Mouse (Mus musculus): Measurements from ENCODE around the gene Sec22b. TPM values are rescaled to one million over a fixed set of nuclear protein-coding genes. Genes with fewer than 3 reads are reported as not detected.

The Sec22b gene
- 109 and 113 TPM in 2 replicates for polyA plus RNA-seq (2014; fragmentation: Nextera tagmentation; extraction: Ambion mirVana)

- 5% methylated on average over 41 of the region's 41 CpGs for WGBS
- H3K4me1 ChIP-seq (replicated peaks; ENCODE audit: control insufficient read depth, insufficient read depth, low read length) = peaks cover 8% of the 10 kb centered on the region
- DNase-seq (ENCODE audit: low spot score) = peak; percentile 81
These were observed at the start of gene Sec22b for GRCm38 (mm10) chr3:97900516-97901490. TSS of gene Sec22b (plus strand) at chr3:97901190.

GRCm38 (mm10) chr3:97851803-97852202 is 49.2 kb upstream of the Sec22b start:
- H3K4me1 ChIP-seq (replicated peaks; ENCODE audit: control insufficient read depth, insufficient read depth, low read length) = no peaks in the 10 kb centered on the region
- no peaks in the 10 kb centered on the region for H3K36me3 ChIP-seq (ENCODE audit: control insufficient read depth, insufficient read depth, low read length)
- H3K27ac ChIP-seq (ENCODE audit: low read depth, low read length) = no peak overlapping the region
- ATAC-seq (replicated peaks; ENCODE audit: low FRiP score) (no peak), DNase-seq (ENCODE audit: low spot score) (no peak)
- no peak overlapping the region for H3K9ac ChIP-seq (ENCODE audit: low read depth, low read length)
- 86% methylated on average over 2 of the region's 2 CpGs for WGBS
- no peaks in the 10 kb centered on the region for H3K9me3 ChIP-seq (ENCODE audit: control insufficient read depth, low read length)
- no peak overlapping the region for H3K4me3 ChIP-seq (ENCODE audit: low read depth, low read length)
- no peaks in the 10 kb centered on the region for H3K27me3 ChIP-seq (replicated peaks; ENCODE audit: control insufficient read depth, insufficient read depth, low read length)
- H3K4me2 ChIP-seq = no peak overlapping the region

More at GRCm38 (mm10) chr3:97900516-97901490, at the start of gene Sec22b:
- peak within 1 kb of the TSS; percentile 84 for H3K9ac ChIP-seq (ENCODE audit: low read depth, low read length)
- H3K4me3 ChIP-seq (ENCODE audit: low read depth, low read length) = peak within 1 kb of the TSS; percentile 84
- no peaks in the 10 kb centered on the region for H3K36me3 ChIP-seq (ENCODE audit: control insufficient read depth, insufficient read depth, low read length)
- 0 out of 2 replicates have a peak within 1 kb of the TSS, but pooled peaks have one; percentile 27 for H3K27ac ChIP-seq (ENCODE audit: low read depth, low read length)
- H3K4me2 ChIP-seq = peak within 1 kb of the TSS; percentile 91
- no peaks in the 10 kb centered on the region for H3K9me3 ChIP-seq (ENCODE audit: control insufficient read depth, low read length)
- ATAC-seq (replicated peaks; ENCODE audit: low FRiP score) = peak; percentile 85
- H3K27me3 ChIP-seq (replicated peaks; ENCODE audit: control insufficient read depth, insufficient read depth, low read length) = no peaks in the 10 kb centered on the region

GRCm38 (mm10) chr3:97854575-97855384 is 46.2 kb upstream of the Sec22b start:
- Histone ChIP-seq H3K27me3 (replicated peaks; ENCODE audit: control insufficient read depth, insufficient read depth, low read length) (no peaks in the 10 kb centered on the region), H3K9ac (ENCODE audit: low read depth, low read length) (no peak overlapping the region), H3K9me3 (ENCODE audit: control insufficient read depth, low read length) (no peaks in the 10 kb centered on the region), H3K4me3 (ENCODE audit: low read depth, low read length) (no peak overlapping the region), H3K27ac (ENCODE audit: low read depth, low read length) (no peak overlapping the region), H3K4me2 (no peak overlapping the region), H3K4me1 (replicated peaks; ENCODE audit: control insufficient read depth, insufficient read depth, low read length) (no peaks in the 10 kb centered on the region), H3K36me3 (ENCODE audit: control insufficient read depth, insufficient read depth, low read length) (no peaks in the 10 kb centered on the region)
- WGBS = 77% methylated on average over 9 of the region's 9 CpGs
- DNase-seq (ENCODE audit: low spot score) = no peak
- ATAC-seq (replicated peaks; ENCODE audit: low FRiP score) = no peak

- Histone ChIP-seq H3K4me2 (no peak overlapping the region), H3K4me3 (ENCODE audit: low read depth, low read length) (no peak overlapping the region), H3K4me1 (replicated peaks; ENCODE audit: control insufficient read depth, insufficient read depth, low read length) (no peaks in the 10 kb centered on the region), H3K9me3 (ENCODE audit: control insufficient read depth, low read length) (no peaks in the 10 kb centered on the region), H3K27ac (ENCODE audit: low read depth, low read length) (no peak overlapping the region), H3K27me3 (replicated peaks; ENCODE audit: control insufficient read depth, insufficient read depth, low read length) (no peaks in the 10 kb centered on the region), H3K9ac (ENCODE audit: low read depth, low read length) (no peak overlapping the region), H3K36me3 (ENCODE audit: control insufficient read depth, insufficient read depth, low read length) (no peaks in the 10 kb centered on the region)
- DNase-seq (ENCODE audit: low spot score) (no peak), ATAC-seq (replicated peaks; ENCODE audit: low FRiP score) (no peak)
- WGBS = 63% methylated on average over 1 of the region's 1 CpGs
These were observed 41.6 kb upstream of the Sec22b start for GRCm38 (mm10) chr3:97859400-97859799.

- Histone ChIP-seq H3K4me1 (replicated peaks; ENCODE audit: control insufficient read depth, insufficient read depth, low read length) (no peaks in the 10 kb centered on the region), H3K4me3 (ENCODE audit: low read depth, low read length) (no peak overlapping the region), H3K36me3 (ENCODE audit: control insufficient read depth, insufficient read depth, low read length) (no peaks in the 10 kb centered on the region), H3K27me3 (replicated peaks; ENCODE audit: control insufficient read depth, insufficient read depth, low read length) (peaks cover under 1% of the 10 kb centered on the region), H3K27ac (ENCODE audit: low read depth, low read length) (no peak overlapping the region), H3K9ac (ENCODE audit: low read depth, low read length) (no peak overlapping the region), H3K9me3 (ENCODE audit: control insufficient read depth, low read length) (no peaks in the 10 kb centered on the region), H3K4me2 (no peak overlapping the region)
- DNase-seq (ENCODE audit: low spot score) = no peak
- no peak for ATAC-seq (replicated peaks; ENCODE audit: low FRiP score)
- WGBS = 82% methylated on average over 7 of the region's 7 CpGs
These were observed 40.1 kb upstream of the Sec22b start for GRCm38 (mm10) chr3:97860820-97861451.

GRCm38 (mm10) chr3:97866696-97867095 is 34.3 kb upstream of the Sec22b start:
- Histone ChIP-seq H3K4me3 (ENCODE audit: low read depth, low read length) (peak overlapping the region; percentile 46), H3K9ac (ENCODE audit: low read depth, low read length) (no peak overlapping the region), H3K36me3 (ENCODE audit: control insufficient read depth, insufficient read depth, low read length) (no peaks in the 10 kb centered on the region), H3K4me1 (replicated peaks; ENCODE audit: control insufficient read depth, insufficient read depth, low read length) (0 out of 2 replicates have a peak, but pooled peaks cover 5% of the 10 kb centered on the region), H3K27me3 (replicated peaks; ENCODE audit: control insufficient read depth, insufficient read depth, low read length) (peaks cover 16% of the 10 kb centered on the region), H3K4me2 (peak overlapping the region; percentile 72), H3K9me3 (ENCODE audit: control insufficient read depth, low read length) (no peaks in the 10 kb centered on the region), H3K27ac (ENCODE audit: low read depth, low read length) (no peak overlapping the region)
- ATAC-seq (replicated peaks; ENCODE audit: low FRiP score) (no peak), DNase-seq (ENCODE audit: low spot score) (no peak)
- 70% methylated on average over 4 of the region's 4 CpGs for WGBS

GRCm38 (mm10) chr3:97867221-97868023 is 33.6 kb upstream of the Sec22b start:
- peak overlapping the region; percentile 20 for H3K9ac ChIP-seq (ENCODE audit: low read depth, low read length)
- ATAC-seq (replicated peaks; ENCODE audit: low FRiP score) (peak; percentile 33), DNase-seq (ENCODE audit: low spot score) (peak; percentile 48)
- peak overlapping the region; percentile 46 for H3K4me3 ChIP-seq (ENCODE audit: low read depth, low read length)
- no peaks in the 10 kb centered on the region for H3K9me3 ChIP-seq (ENCODE audit: control insufficient read depth, low read length)
- H3K4me1 ChIP-seq (replicated peaks; ENCODE audit: control insufficient read depth, insufficient read depth, low read length) = 0 out of 2 replicates have a peak, but pooled peaks cover 5% of the 10 kb centered on the region
- peak overlapping the region; percentile 72 for H3K4me2 ChIP-seq
- peaks cover 16% of the 10 kb centered on the region for H3K27me3 ChIP-seq (replicated peaks; ENCODE audit: control insufficient read depth, insufficient read depth, low read length)
- no peaks in the 10 kb centered on the region for H3K36me3 ChIP-seq (ENCODE audit: control insufficient read depth, insufficient read depth, low read length)
- H3K27ac ChIP-seq (ENCODE audit: low read depth, low read length) = no peak overlapping the region
- 9% methylated on average over 28 of the region's 28 CpGs for WGBS
